Mouse (Mus musculus) forebrain, embryonic 12.5 days (tissue): Measurements from ENCODE around the gene Gm10490. TPM values are rescaled to one million over a fixed set of nuclear protein-coding genes. Genes with fewer than 3 reads are reported as not detected.

Source experiments
- ATAC-seq: fragments of 200-750 bp; cut with Nextera tagmentation; 2 replicates; pipeline ENCODE4 v1.8.0; 2017; ENCODE audit warnings: moderate TSS enrichment; ENCODE audit not compliant: low FRiP score
- H3K27ac ChIP-seq: fragments of 300-500 bp; sonication (generic); 2 replicates; pipeline ENCODE4 v1.5.1; 2016; ENCODE audit warnings: mild to moderate bottlenecking
- H3K27me3 ChIP-seq: fragments of 300-500 bp; sonication (generic); 2 replicates; pipeline ENCODE4 v1.6.1; 2016; ENCODE audit warnings: mild to moderate bottlenecking
- H3K36me3 ChIP-seq: fragments of 300-500 bp; sonication (generic); replicated peaks from 2 replicates; pipeline ENCODE4 v1.6.1; 2016; ENCODE audit warnings: mild to moderate bottlenecking
- H3K4me1 ChIP-seq: fragments of 300-500 bp; sonication (generic); 2 replicates; pipeline ENCODE4 v1.6.1; 2016
- H3K4me2 ChIP-seq: fragments of 300-500 bp; sonication (generic); 2 replicates; pipeline ENCODE4 v1.6.1; 2016; ENCODE audit warnings: mild to moderate bottlenecking, moderate library complexity
- H3K4me3 ChIP-seq: fragments of 300-500 bp; sonication (generic); replicated peaks from 2 replicates; pipeline ENCODE4 v1.5.1; 2016; ENCODE audit warnings: mild to moderate bottlenecking
- H3K9ac ChIP-seq: fragments of 300-500 bp; sonication (generic); 2 replicates; pipeline ENCODE4 v1.6.1; 2016; ENCODE audit warnings: mild to moderate bottlenecking
- H3K9me3 ChIP-seq: fragments of 300-500 bp; sonication (generic); 2 replicates; pipeline ENCODE4 v1.6.1; 2016
- WGBS: fragments of 180-500 bp; shearing (Covaris S2); methylation state at CpG from one replicate; pipeline ENCODE4 v1.1.7; 2016; 5-methylcytosine and 5-hydroxymethylcytosine counted together
- polyA plus RNA-seq: library from polyadenylated mRNA; unstranded; fragments of >200 nt; fragmentation: Nextera tagmentation; extraction: Ambion mirVana; gene quantifications from 2 replicates; pipeline ENCODE4 v1.2.1, GENCODE M21; 2016

Gene Gm10490
- polyA plus RNA-seq, 1 experiment from 2014 or later = not detected

DNA sequence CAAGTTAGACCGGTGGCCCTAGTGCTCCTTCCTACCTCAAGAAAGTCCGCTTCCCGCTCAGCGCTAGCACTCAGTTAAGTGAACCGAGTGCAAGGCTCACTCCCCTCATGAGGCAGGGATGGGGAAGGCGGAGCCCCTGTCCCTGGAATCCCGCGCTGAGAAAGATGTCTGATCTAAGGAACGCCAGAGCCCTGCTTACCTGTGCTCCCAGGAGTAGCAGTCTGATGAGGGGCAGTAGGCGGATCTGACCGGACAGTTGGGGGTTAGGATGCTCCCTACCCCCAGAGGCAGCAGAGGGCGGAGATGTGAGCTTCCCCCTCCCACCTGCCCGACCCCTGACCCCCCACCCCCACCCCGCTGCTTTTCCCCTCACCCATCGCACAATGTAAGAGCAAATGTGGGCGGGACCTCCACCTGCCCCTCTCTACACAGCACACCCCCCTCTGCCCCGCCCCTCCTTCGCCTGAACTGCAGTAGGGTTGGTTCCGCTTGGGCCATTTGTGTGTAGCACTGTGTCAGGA lies 19.0 kb downstream of the Gm10490 start, which contains the start of gene Eras:
Gene Eras (minus strand): TSS at position 338 of the 521 bp plus-strand sequence.
- 17% methylated on average over 18 of the region's 19 CpGs for WGBS
- Histone ChIP-seq H3K36me3 (peaks cover 27% of the 10 kb centered on the region), H3K4me1 (no peaks in the 10 kb centered on the region), H3K4me2 (no peak within 1 kb of the TSS), H3K9me3 (0 out of 2 replicates have a peak, but pooled peaks cover 3% of the 10 kb centered on the region), H3K4me3 (no peak within 1 kb of the TSS), H3K27me3 (peaks cover 34% of the 10 kb centered on the region), H3K27ac (no peak within 1 kb of the TSS), H3K9ac (no peak within 1 kb of the TSS)
- ATAC-seq = no peak

DNA sequence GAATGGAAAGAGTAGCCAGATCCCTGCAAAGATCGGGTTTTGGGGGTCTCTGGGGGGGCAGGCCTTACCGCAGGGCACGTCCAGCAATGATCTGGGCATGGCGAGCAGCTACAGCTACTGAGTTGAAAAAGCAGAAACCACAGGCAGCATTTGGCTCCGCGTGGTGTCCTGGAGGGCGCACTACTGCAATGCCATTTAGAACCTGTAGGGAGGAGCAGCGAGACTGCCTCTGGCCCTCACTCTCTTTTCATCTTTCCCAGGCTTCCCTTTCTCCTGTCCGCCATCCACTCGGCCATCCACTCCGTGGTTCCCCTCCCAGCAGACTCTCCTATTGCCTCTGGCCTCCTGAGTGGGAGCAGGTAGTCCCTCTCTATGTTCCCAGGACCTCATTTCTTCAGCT lies 27.5 kb downstream of the Gm10490 start:
- H3K27me3 ChIP-seq = no peaks in the 10 kb centered on the region
- no peaks in the 10 kb centered on the region for H3K4me1 ChIP-seq
- no peaks in the 10 kb centered on the region for H3K9me3 ChIP-seq
- no peak for ATAC-seq
- no peak overlapping the region for H3K9ac ChIP-seq
- H3K4me3 ChIP-seq = no peak overlapping the region
- H3K4me2 ChIP-seq = no peak overlapping the region
- WGBS = 54% methylated on average over 10 of the region's 11 CpGs
- H3K36me3 ChIP-seq = peaks cover 48% of the 10 kb centered on the region
- no peak overlapping the region for H3K27ac ChIP-seq

- no peak for ATAC-seq
- 95% methylated on average over 6 of the region's 6 CpGs for WGBS
- no peaks in the 10 kb centered on the region for H3K4me1 ChIP-seq
- H3K9ac ChIP-seq = no peak overlapping the region
- no peaks in the 10 kb centered on the region for H3K9me3 ChIP-seq
- H3K27ac ChIP-seq = no peak overlapping the region
- no peaks in the 10 kb centered on the region for H3K27me3 ChIP-seq
- H3K4me3 ChIP-seq = no peak overlapping the region
- peaks cover 45% of the 10 kb centered on the region for H3K36me3 ChIP-seq
- H3K4me2 ChIP-seq = no peak overlapping the region
These were observed 28.3 kb downstream of the Gm10490 start for GRCm38 (mm10) chrX:7937667-7938066.

DNA sequence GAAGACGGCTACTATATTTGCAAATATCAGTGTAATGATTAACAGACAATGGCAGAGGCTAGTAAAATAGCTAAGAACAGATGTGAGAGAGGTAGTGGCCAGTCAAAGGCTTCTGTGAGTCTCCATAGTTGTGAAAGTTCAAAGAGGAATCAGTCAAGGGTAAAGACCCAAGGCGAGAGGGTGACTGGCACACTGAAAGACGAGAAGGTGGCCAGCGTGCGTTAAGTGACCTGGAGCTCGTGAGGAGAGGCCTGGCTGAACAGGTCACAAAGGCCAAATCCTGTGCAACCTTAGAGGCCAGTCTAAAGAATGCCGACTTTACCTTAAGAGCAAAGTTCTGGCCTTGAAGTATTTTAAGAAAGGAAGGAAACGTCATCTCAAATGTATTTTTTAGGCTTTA lies 36.3 kb downstream of the Gm10490 start:
- H3K9me3 ChIP-seq = no peaks in the 10 kb centered on the region
- no peak overlapping the region for H3K9ac ChIP-seq
- WGBS = 56% methylated on average over 8 of the region's 8 CpGs
- H3K4me3 ChIP-seq = no peak overlapping the region
- H3K27me3 ChIP-seq = no peaks in the 10 kb centered on the region
- H3K36me3 ChIP-seq = peaks cover 3% of the 10 kb centered on the region; the same call in 1 of the 2 replicates
- H3K4me2 ChIP-seq = no peak overlapping the region
- peaks cover 5% of the 10 kb centered on the region for H3K4me1 ChIP-seq
- no peak overlapping the region for H3K27ac ChIP-seq
- no peak for ATAC-seq

- 24% methylated on average over 36 of the region's 37 CpGs for WGBS
- Histone ChIP-seq H3K4me3 (peak within 1 kb of the TSS; percentile 46), H3K27ac (peak within 1 kb of the TSS; percentile 50; the same call in 1 of the 2 replicates), H3K4me1 (peaks cover 5% of the 10 kb centered on the region), H3K4me2 (peak within 1 kb of the TSS; percentile 60), H3K27me3 (no peaks in the 10 kb centered on the region), H3K9me3 (no peaks in the 10 kb centered on the region), H3K36me3 (no peaks in the 10 kb centered on the region), H3K9ac (peak within 1 kb of the TSS; percentile 60)
- peak; percentile 57 for ATAC-seq
These were observed 38.0 kb downstream of the Gm10490 start, which contains the start of gene Hdac6 for GRCm38 (mm10) chrX:7947108-7947899. Gene Hdac6, minus strand, starts transcription at chrX:7947889.

DNA sequence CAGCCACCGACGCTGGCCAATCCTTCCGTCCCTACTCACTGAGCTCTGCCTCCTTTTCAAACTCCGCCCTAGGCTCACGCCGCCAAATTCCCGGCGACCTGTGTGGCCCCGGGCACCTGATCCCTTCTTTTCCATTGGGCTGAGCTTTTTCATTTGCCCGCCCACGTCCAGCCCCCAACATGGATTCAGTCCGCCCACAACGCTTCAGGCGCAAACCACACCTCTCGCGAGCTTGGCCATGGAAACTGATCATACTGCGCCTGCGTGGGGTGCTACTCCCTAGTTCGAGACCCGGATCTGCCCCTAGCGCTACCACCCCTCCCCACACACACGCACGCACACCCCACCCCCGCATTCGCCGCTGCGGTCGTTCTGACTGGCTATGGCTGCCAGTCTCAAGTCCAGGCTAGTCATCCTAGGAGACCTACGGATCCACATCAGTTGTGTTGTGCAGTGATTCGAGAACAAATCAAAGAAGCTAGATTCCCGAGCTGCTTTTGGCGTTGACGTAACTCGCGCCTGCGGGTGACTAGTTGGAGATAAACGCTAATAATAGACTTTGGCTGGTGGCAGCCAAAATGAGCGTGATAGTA lies 38.7 kb downstream of the Gm10490 start:
- H3K9me3 ChIP-seq = no peaks in the 10 kb centered on the region
- peaks cover 5% of the 10 kb centered on the region for H3K4me1 ChIP-seq
- no peaks in the 10 kb centered on the region for H3K36me3 ChIP-seq
- peak overlapping the region; percentile 46 for H3K4me3 ChIP-seq
- ATAC-seq = peak; percentile 99; the same call in 1 of the 2 replicates
- H3K4me2 ChIP-seq = peak overlapping the region; percentile 60
- H3K27ac ChIP-seq = no peak overlapping the region
- no peaks in the 10 kb centered on the region for H3K27me3 ChIP-seq
- no peak overlapping the region for H3K9ac ChIP-seq
- 14% methylated on average over 38 of the region's 38 CpGs for WGBS

GRCm38 (mm10) chrX:7950091-7950490 lies 40.7 kb downstream of the Gm10490 start:
- WGBS = 98% methylated on average over 7 of the region's 7 CpGs

DNA sequence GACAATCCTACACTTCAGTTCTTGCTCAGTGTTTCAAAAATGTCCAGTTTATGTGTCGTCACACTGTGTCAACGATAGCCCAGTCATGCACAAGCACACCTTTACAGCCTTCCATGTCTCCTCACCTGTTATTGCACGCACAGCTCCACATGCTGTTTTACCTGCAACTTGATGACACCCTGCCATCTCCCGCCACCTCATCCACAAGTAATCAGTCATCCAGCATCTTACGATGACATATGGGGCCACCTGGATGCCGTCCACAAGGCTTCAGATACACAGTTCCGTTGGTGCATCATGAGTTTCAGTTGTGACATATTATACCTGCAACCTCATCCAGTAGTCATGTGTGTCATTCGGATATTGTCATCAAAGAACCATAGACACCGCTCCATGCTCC lies 49.5 kb downstream of the Gm10490 start:
- Histone ChIP-seq H3K9ac (no peak overlapping the region), H3K4me2 (no peak overlapping the region), H3K9me3 (no peaks in the 10 kb centered on the region), H3K36me3 (no peaks in the 10 kb centered on the region), H3K27ac (no peak overlapping the region), H3K4me1 (no peaks in the 10 kb centered on the region), H3K4me3 (no peak overlapping the region), H3K27me3 (no peaks in the 10 kb centered on the region)
- no peak for ATAC-seq
- WGBS = 92% methylated on average over 9 of the region's 9 CpGs

More at GRCm38 (mm10) chrX:7950091-7950490, 40.7 kb downstream of the Gm10490 start:
- no peaks in the 10 kb centered on the region for H3K36me3 ChIP-seq
- no peaks in the 10 kb centered on the region for H3K27me3 ChIP-seq
- H3K27ac ChIP-seq = no peak overlapping the region
- H3K4me1 ChIP-seq = peaks cover 5% of the 10 kb centered on the region
- H3K4me3 ChIP-seq = no peak overlapping the region
- no peak for ATAC-seq
- no peak overlapping the region for H3K9ac ChIP-seq
- no peak overlapping the region for H3K4me2 ChIP-seq
- no peaks in the 10 kb centered on the region for H3K9me3 ChIP-seq

Other genes with a start within 250 kb of the Gm10490 start
- 45.5 and 52.0 TPM in 2 replicates for gene Plp2, start 238.2 kb upstream of the Gm10490 start, polyA plus RNA-seq
- 0.09 and 0.19 TPM in 2 replicates for gene Magix, start 228.3 kb upstream of the Gm10490 start, polyA plus RNA-seq
- 45.6 and 53.4 TPM in 2 replicates for gene Gpkow, start 212.4 kb upstream of the Gm10490 start, polyA plus RNA-seq
- 21.1 and 21.2 TPM in 2 replicates for gene Wdr45, start 195.2 kb upstream of the Gm10490 start, polyA plus RNA-seq
- 0.66 TPM in 1 of 2 replicates, not detected in the other for gene Gm45208, start 187.3 kb upstream of the Gm10490 start, polyA plus RNA-seq
- gene Praf2, start 181.1 kb upstream of the Gm10490 start, polyA plus RNA-seq = 79.5 and 84.7 TPM in 2 replicates
- gene Ccdc120, start 158.6 kb upstream of the Gm10490 start, polyA plus RNA-seq = 29.6 and 31.1 TPM in 2 replicates
- 27.9 and 30.3 TPM in 2 replicates for gene Tfe3, start 147.0 kb upstream of the Gm10490 start, polyA plus RNA-seq
- gene Gripap1, start 119.8 kb upstream of the Gm10490 start, polyA plus RNA-seq = 75.7 and 84.4 TPM in 2 replicates
- gene Kcnd1, start 87.3 kb upstream of the Gm10490 start, polyA plus RNA-seq = 0.95 and 1.5 TPM in 2 replicates
- gene Otud5, start 68.2 kb upstream of the Gm10490 start, polyA plus RNA-seq = 60.8 and 63.0 TPM in 2 replicates
- gene Pim2, start 31.3 kb upstream of the Gm10490 start, polyA plus RNA-seq = 10.4 and 13.2 TPM in 2 replicates
- gene Slc35a2, start 25.5 kb upstream of the Gm10490 start, polyA plus RNA-seq = 30.4 and 31.8 TPM in 2 replicates
- gene Pqbp1, start 10.3 kb upstream of the Gm10490 start, polyA plus RNA-seq = 169 and 181 TPM in 2 replicates
- 146 and 158 TPM in 2 replicates for gene Timm17b, start 10.2 kb upstream of the Gm10490 start, polyA plus RNA-seq
- not detected in 2 replicates for gene Gm10491, start 1.7 kb upstream of the Gm10490 start, polyA plus RNA-seq
- 57.6 and 59.9 TPM in 2 replicates for gene Pcsk1n, start 10.3 kb downstream of the Gm10490 start, polyA plus RNA-seq
- not detected in 2 replicates for gene Eras, start 19.1 kb downstream of the Gm10490 start, polyA plus RNA-seq
- gene Hdac6, start 38.3 kb downstream of the Gm10490 start, polyA plus RNA-seq = 81.5 and 85.6 TPM in 2 replicates
- 0.87 and 0.97 TPM in 2 replicates for gene Gata1, start 68.5 kb downstream of the Gm10490 start, polyA plus RNA-seq
- 0.31 and 0.42 TPM in 2 replicates for gene Glod5, start 109.0 kb downstream of the Gm10490 start, polyA plus RNA-seq
- gene Suv39h1, start 165.2 kb downstream of the Gm10490 start, polyA plus RNA-seq = 83.3 and 87.9 TPM in 2 replicates
- 0.09 and 0.17 TPM in 2 replicates for gene Was, start 181.0 kb downstream of the Gm10490 start, polyA plus RNA-seq
- 38.6 and 39.1 TPM in 2 replicates for gene Wdr13, start 223.3 kb downstream of the Gm10490 start, polyA plus RNA-seq
- gene Rbm3, start 236.3 kb downstream of the Gm10490 start, polyA plus RNA-seq = 484 and 498 TPM in 2 replicates